Comparison of ENCODE assay signal across 20 mouse cellular contexts in genomic region chr8:17659753-17660361, GRCm38 (mm10).
DNase-seq lines count a peak whose midpoint lies in the region; ATAC-seq and TF ChIP-seq lines count a peak whose summit lies in the region.
"Had no signal": no experiment of that assay in that cellular context is flagged by ENCODE, and none has a peak within 500 bp of the region (broad histone marks: within the 10 kb centered on the region; RNA-seq: fewer than 3 reads in every experiment).

No protein-coding gene starts in this region.

- H3K27ac ChIP-seq in midbrain, embryonic 11.5 days (ENCODE audit: low read depth, low read length): no peak overlapping the region
- no peak overlapping the region for H3K27ac ChIP-seq in midbrain, postnatal 0 days (ENCODE audit: low read depth, low read length)
- H3K27ac ChIP-seq in midbrain, embryonic 12.5 days (replicated peaks): no peak overlapping the region
- H3K27ac ChIP-seq in midbrain, embryonic 14.5 days (replicated peaks; ENCODE audit: low read depth, low read length): no peak overlapping the region
- no peak overlapping the region for H3K27ac ChIP-seq in embryonic facial prominence, embryonic 10.5 days (replicated peaks)
- H3K27ac ChIP-seq: embryonic facial prominence, embryonic 12.5 days; forebrain, embryonic 13.5 days; forebrain, embryonic 15.5 days had no signal

- no peak overlapping the region for H3K4me3 ChIP-seq in midbrain, embryonic 11.5 days (ENCODE audit: low read depth, low read length)
- no peak overlapping the region for H3K4me3 ChIP-seq in midbrain, postnatal 0 days (ENCODE audit: low read depth, low read length)
- no peak overlapping the region for H3K4me3 ChIP-seq in midbrain, embryonic 12.5 days
- H3K4me3 ChIP-seq in midbrain, embryonic 14.5 days (replicated peaks; ENCODE audit: low read depth, low read length): no peak overlapping the region
- H3K4me3 ChIP-seq in embryonic facial prominence, embryonic 10.5 days: no peak overlapping the region
- H3K4me3 ChIP-seq: embryonic facial prominence, embryonic 12.5 days; forebrain, embryonic 13.5 days; forebrain, embryonic 15.5 days had no signal

- no peak for TF ChIP-seq CTCF in midbrain, postnatal 0 days (IDR thresholded peaks at IDR 0.05)

- WGBS in midbrain, embryonic 11.5 days: 44% methylated on average over 6 of the region's 6 CpGs
- WGBS in midbrain, postnatal 0 days: 34% methylated on average over 6 of the region's 6 CpGs
- 46% methylated on average over 6 of the region's 6 CpGs for WGBS in midbrain, embryonic 12.5 days
- WGBS in midbrain, embryonic 14.5 days: 17% methylated on average over 6 of the region's 6 CpGs
- 90% methylated on average over 6 of the region's 6 CpGs for WGBS in embryonic facial prominence, embryonic 10.5 days

- no peaks in the 10 kb centered on the region for H3K36me3 ChIP-seq in midbrain, embryonic 11.5 days (ENCODE audit: control insufficient read depth, insufficient read depth, low read length)
- no peaks in the 10 kb centered on the region for H3K36me3 ChIP-seq in midbrain, postnatal 0 days (ENCODE audit: insufficient read depth, low read length)
- H3K36me3 ChIP-seq in midbrain, embryonic 12.5 days: no peaks in the 10 kb centered on the region
- no peaks in the 10 kb centered on the region for H3K36me3 ChIP-seq in midbrain, embryonic 14.5 days (ENCODE audit: control insufficient read depth, insufficient read depth, low read length)
- no peaks in the 10 kb centered on the region for H3K36me3 ChIP-seq in embryonic facial prominence, embryonic 10.5 days (replicated peaks)
- H3K36me3 ChIP-seq: embryonic facial prominence, embryonic 12.5 days; forebrain, embryonic 15.5 days had no signal

- peaks cover 5% of the 10 kb centered on the region; the same call in 1 of the 2 replicates for H3K4me1 ChIP-seq in midbrain, embryonic 11.5 days (ENCODE audit: control insufficient read depth, insufficient read depth, low read length)
- no peaks in the 10 kb centered on the region for H3K4me1 ChIP-seq in midbrain, postnatal 0 days (ENCODE audit: insufficient read depth, low read length)
- no peaks in the 10 kb centered on the region; the same call in 1 of the 2 replicates for H3K4me1 ChIP-seq in midbrain, embryonic 12.5 days
- H3K4me1 ChIP-seq in midbrain, embryonic 14.5 days (ENCODE audit: control insufficient read depth, insufficient read depth, low read length): 0 out of 2 replicates have a peak, but pooled peaks cover 6% of the 10 kb centered on the region
- no peaks in the 10 kb centered on the region for H3K4me1 ChIP-seq in embryonic facial prominence, embryonic 10.5 days
- H3K4me1 ChIP-seq: embryonic facial prominence, embryonic 12.5 days had no signal

- H3K9ac ChIP-seq in midbrain, embryonic 11.5 days (ENCODE audit: low read length): no peak overlapping the region
- H3K9ac ChIP-seq in midbrain, postnatal 0 days (replicated peaks; ENCODE audit: low read length, poor library complexity, severe bottlenecking): no peak overlapping the region
- no peak overlapping the region for H3K9ac ChIP-seq in midbrain, embryonic 12.5 days (replicated peaks)
- H3K9ac ChIP-seq in midbrain, embryonic 14.5 days (replicated peaks; ENCODE audit: low read length): no peak overlapping the region
- H3K9ac ChIP-seq: embryonic facial prominence, embryonic 12.5 days; forebrain, embryonic 13.5 days; forebrain, embryonic 15.5 days; forebrain, postnatal 0 days had no signal

- ATAC-seq in midbrain, embryonic 11.5 days (ENCODE audit: low FRiP score): peak; percentile 87
- ATAC-seq in midbrain, postnatal 0 days (ENCODE audit: low FRiP score): no peak
- ATAC-seq in midbrain, embryonic 12.5 days (ENCODE audit: low FRiP score, low read depth): peak; percentile 85
- ATAC-seq in midbrain, embryonic 14.5 days (ENCODE audit: low FRiP score, low TSS enrichment): peak; percentile 68; the same call in 1 of the 2 replicates
- ATAC-seq: forebrain, embryonic 13.5 days; forebrain, embryonic 15.5 days; forebrain, postnatal 0 days had no signal

- H3K27me3 ChIP-seq in midbrain, embryonic 11.5 days (ENCODE audit: control insufficient read depth, insufficient read depth, low read length): no peaks in the 10 kb centered on the region
- H3K27me3 ChIP-seq in midbrain, postnatal 0 days (ENCODE audit: insufficient read depth, low read length): no peaks in the 10 kb centered on the region
- peaks cover 16% of the 10 kb centered on the region for H3K27me3 ChIP-seq in midbrain, embryonic 12.5 days
- no peaks in the 10 kb centered on the region for H3K27me3 ChIP-seq in midbrain, embryonic 14.5 days (ENCODE audit: control insufficient read depth, insufficient read depth, low read length)
- no peaks in the 10 kb centered on the region for H3K27me3 ChIP-seq in embryonic facial prominence, embryonic 10.5 days (replicated peaks; ENCODE audit: low read depth, poor library complexity, severe bottlenecking)
- H3K27me3 ChIP-seq: embryonic facial prominence, embryonic 12.5 days; forebrain, embryonic 13.5 days; forebrain, embryonic 15.5 days had no signal

- H3K9me3 ChIP-seq in midbrain, embryonic 11.5 days (ENCODE audit: control insufficient read depth, low read length): no peaks in the 10 kb centered on the region
- H3K9me3 ChIP-seq in midbrain, postnatal 0 days (ENCODE audit: low read length): no peaks in the 10 kb centered on the region
- no peaks in the 10 kb centered on the region for H3K9me3 ChIP-seq in midbrain, embryonic 12.5 days
- no peaks in the 10 kb centered on the region for H3K9me3 ChIP-seq in midbrain, embryonic 14.5 days (ENCODE audit: control insufficient read depth, low read length)
- no peaks in the 10 kb centered on the region for H3K9me3 ChIP-seq in embryonic facial prominence, embryonic 10.5 days
- H3K9me3 ChIP-seq: embryonic facial prominence, embryonic 12.5 days; forebrain, embryonic 13.5 days; forebrain, embryonic 15.5 days had no signal

- H3K4me2 ChIP-seq in midbrain, embryonic 11.5 days: no peak overlapping the region
- no peak overlapping the region for H3K4me2 ChIP-seq in midbrain, postnatal 0 days (ENCODE audit: low read depth, low read length, poor library complexity, severe bottlenecking)
- H3K4me2 ChIP-seq in midbrain, embryonic 12.5 days (replicated peaks): no peak overlapping the region
- H3K4me2 ChIP-seq in midbrain, embryonic 14.5 days (ENCODE audit: low read length): no peak overlapping the region
- H3K4me2 ChIP-seq: embryonic facial prominence, embryonic 12.5 days; forebrain, embryonic 13.5 days; forebrain, embryonic 15.5 days had no signal

- peak; percentile 87 for DNase-seq in midbrain, embryonic 11.5 days (ENCODE audit: low spot score, missing footprints)
- DNase-seq in midbrain, postnatal 0 days (ENCODE audit: low spot score): no peak
- peak; percentile 59 for DNase-seq in midbrain, embryonic 14.5 days
- no peak for DNase-seq in embryonic facial prominence, embryonic 10.5 days (ENCODE audit: low spot score)
- no peak for DNase-seq in cerebellum, adult 11 months
- DNase-seq in kidney, adult 9 months: no peak
- DNase-seq: adrenal gland, adult 2 months; adrenal gland, postnatal 10 days; adrenal gland, postnatal 25 days; cerebellum, adult 18-20 months; cerebellum, adult 8-10 months; cerebellum, adult 9-11 months; cerebellum, postnatal 14 days; cerebellum, postnatal 36 days; embryo, embryonic 11 days; forebrain, postnatal 0 days had no signal

Comparison
In these comparisons a context has a peak if more than half of its experiments do, and no peak if none do; other contexts are left out.
1. DNase-seq: peak in midbrain, embryonic 11.5 days (single experiment) and midbrain, embryonic 14.5 days (single experiment); none in midbrain, postnatal 0 days (single experiment), embryonic facial prominence, embryonic 10.5 days (single experiment), cerebellum, adult 11 months (single experiment) and kidney, adult 9 months (single experiment).